Mouse (Mus musculus): ENCODE measurements around the gene Rnase13. TPM values are rescaled to one million over a fixed set of nuclear protein-coding genes. Genes with fewer than 3 reads are reported as not detected.

Gene Rnase13
- total and polyA plus RNA-seq, 3 experiments: not detected

DNA sequence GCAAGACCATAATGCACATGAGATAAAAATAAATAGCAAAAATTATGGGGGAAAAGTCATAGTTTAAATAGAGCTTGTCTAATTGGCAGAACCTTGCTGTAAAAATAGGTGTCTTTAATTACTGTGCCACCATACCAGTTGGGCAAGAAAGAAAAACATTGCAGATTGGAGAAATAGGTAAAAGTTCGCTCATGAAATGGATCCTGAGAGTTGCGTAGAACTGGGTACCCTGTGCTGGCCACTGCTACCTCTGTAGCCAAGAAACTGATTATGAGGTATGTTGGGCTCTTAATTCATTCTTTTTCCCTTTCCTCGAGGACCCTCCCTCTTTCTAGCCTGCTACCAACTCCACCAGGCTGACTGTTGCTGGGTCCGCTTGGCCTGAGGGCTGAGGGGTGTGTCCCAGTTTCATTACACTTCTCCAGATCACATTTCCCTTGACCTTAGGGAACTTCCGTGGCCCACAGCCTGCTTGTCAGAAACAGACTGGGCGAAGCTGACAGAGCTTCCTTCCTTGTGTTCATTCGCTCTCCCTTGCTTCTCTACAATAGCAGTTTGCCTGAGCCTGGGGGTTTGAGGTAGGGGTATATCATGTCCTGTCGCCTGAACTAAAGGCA lies 18.5 kb upstream of the Rnase13 start:
- intact Hi-C loops (cut with DNase I): loop anchor here (5.0 kb wide), 1 partner anchor 39 kb away; no protein-coding TSS in a partner anchor
- WGBS: 45% methylated on average over 8 of the region's 8 CpGs

DNA sequence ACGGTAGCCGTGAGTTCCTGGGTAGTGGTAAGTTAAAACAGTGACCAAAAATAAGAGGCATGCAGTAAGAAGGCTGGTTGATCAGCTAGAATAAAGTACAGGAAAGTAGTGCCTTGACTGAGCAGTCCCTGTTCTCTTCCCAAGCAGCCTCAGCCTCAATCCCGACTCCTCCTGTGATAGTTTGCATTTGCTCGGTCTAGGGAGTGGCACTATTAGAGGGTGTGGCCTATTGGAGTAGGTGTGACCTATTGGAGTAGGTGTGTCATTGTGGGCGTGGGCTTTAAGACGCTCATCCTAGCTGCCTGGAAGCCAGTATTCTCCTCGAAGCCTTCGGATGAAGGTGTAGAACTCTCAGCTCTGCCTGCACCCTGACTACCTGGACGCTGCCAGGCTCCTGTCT lies 16.4 kb upstream of the Rnase13 start:
- Histone ChIP-seq H3K79me2 (replicated peaks; ENCODE audit: control insufficient read depth, insufficient read depth, low read length) (no peaks in the 10 kb centered on the region), H3K9ac (ENCODE audit: low read depth, low read length) (no peak overlapping the region), H3K27me3 (ENCODE audit: control insufficient read depth, insufficient read depth, low read length) (no peaks in the 10 kb centered on the region), H3K4me3 (no peak overlapping the region), H3K27ac (no peak overlapping the region), H3K36me3 (ENCODE audit: control insufficient read depth, insufficient read depth, low read length) (no peaks in the 10 kb centered on the region), H3K4me1 (ENCODE audit: control insufficient read depth, insufficient read depth, low read length) (no peaks in the 10 kb centered on the region; the same call in none of the 2 replicates)
- intact Hi-C loops (cut with DNase I): no loop called here
- TF ChIP-seq CTCF (IDR thresholded peaks at IDR 0.05): no peak
- no peak for TF ChIP-seq EP300 (IDR thresholded peaks at IDR 0.05; ENCODE audit: insufficient read depth, low read depth, low read length)
- TF ChIP-seq POLR2A (IDR thresholded peaks at IDR 0.05; ENCODE audit: insufficient read depth, low read depth, low read length): no peak
- no peak for DNase-seq
- WGBS: 87% methylated on average over 9 of the region's 9 CpGs

More for the DNA sequence above, 18.5 kb upstream of the Rnase13 start:
- H3K4me3 ChIP-seq: no peak overlapping the region
- TF ChIP-seq POLR2A (IDR thresholded peaks at IDR 0.05; ENCODE audit: insufficient read depth, low read depth, low read length) (no peak), CTCF (IDR thresholded peaks at IDR 0.05) (no peak), EP300 (IDR thresholded peaks at IDR 0.05; ENCODE audit: insufficient read depth, low read depth, low read length) (no peak)
- no peaks in the 10 kb centered on the region for H3K79me2 ChIP-seq (replicated peaks; ENCODE audit: control insufficient read depth, insufficient read depth, low read length)
- peak in 1 of 2 experiments; percentile 46 for DNase-seq
- H3K9ac ChIP-seq (ENCODE audit: low read depth, low read length): no peak overlapping the region
- no peaks in the 10 kb centered on the region; the same call in none of the 2 replicates for H3K4me1 ChIP-seq (ENCODE audit: control insufficient read depth, insufficient read depth, low read length)
- no peak overlapping the region for H3K27ac ChIP-seq
- no peaks in the 10 kb centered on the region for H3K36me3 ChIP-seq (ENCODE audit: control insufficient read depth, insufficient read depth, low read length)
- H3K27me3 ChIP-seq (ENCODE audit: control insufficient read depth, insufficient read depth, low read length): no peaks in the 10 kb centered on the region

DNA sequence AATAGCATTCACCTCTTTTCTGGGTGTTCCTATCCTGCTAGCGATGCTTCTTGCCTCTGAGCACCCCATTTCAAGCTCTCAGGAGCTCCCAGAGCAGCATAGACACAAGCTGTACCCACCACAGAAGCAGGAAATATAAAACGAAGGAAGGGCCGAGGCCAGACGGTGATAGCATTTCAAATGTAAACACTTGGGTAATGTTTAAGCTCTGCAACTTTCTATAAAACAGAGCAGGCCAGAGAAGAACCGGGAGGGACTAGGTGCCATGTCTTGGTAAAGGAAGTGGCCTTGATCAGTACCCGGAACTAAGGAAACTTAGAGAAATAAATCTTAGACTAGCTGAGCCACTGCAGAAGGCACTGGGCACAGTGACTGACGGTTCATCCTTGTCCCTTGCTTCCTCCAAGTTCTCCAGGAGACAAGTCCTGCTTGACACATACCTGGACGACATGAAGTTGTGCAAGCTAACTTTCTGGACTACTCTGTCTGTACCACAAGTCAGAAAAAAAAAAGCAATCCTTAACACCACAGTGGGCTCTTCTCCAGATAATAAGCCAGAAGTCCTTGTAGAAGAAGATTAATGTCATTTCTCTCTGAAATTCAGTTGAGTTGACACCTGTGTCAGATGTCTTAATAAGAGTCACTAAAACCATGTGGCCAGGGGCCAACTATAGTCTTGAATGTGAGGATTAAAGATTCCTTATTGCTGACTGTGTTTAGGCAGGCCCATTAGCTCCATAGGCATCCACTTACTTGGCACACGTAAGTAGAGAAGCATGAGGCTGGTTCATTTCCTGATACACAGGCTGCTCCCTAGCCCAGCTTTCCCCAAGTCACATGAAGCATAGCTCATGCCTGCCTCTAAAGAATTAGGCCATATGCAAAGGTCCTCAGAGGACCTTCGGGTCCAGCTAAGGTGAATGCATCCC lies 9.8 kb upstream of the Rnase13 start:
- no peak for TF ChIP-seq CTCF (IDR thresholded peaks at IDR 0.05)
- TF ChIP-seq EP300 (IDR thresholded peaks at IDR 0.05; ENCODE audit: insufficient read depth, low read depth, low read length): no peak
- TF ChIP-seq POLR2A (IDR thresholded peaks at IDR 0.05; ENCODE audit: insufficient read depth, low read depth, low read length): no peak
- WGBS: 52% methylated on average over 10 of the region's 10 CpGs
- intact Hi-C loops (cut with DNase I): loop anchor here (5.0 kb wide), 1 partner anchor 50 kb away; the partner anchor contains the start of gene Arhgef40

DNA sequence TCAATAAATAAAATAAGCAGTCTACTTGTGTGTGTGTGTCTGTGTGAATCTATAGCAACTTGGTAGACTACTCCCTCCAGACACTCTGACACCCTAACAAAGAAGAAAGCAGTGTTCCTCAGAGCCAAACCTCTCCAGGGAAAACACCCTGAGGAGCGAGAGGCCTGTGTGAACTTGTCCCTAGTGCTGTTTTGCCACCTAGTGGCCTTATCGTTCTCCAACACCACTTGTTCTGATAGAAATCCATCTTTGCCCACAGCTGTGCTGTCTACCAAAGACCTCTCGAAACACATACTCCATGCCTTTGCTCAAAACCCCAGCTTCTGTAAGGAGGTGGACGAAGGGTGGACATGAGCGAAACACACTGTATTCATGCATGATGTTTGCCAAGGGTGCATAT lies 8.3 kb upstream of the Rnase13 start:
- peak; percentile 48 to 64 for DNase-seq
- peaks cover 7% of the 10 kb centered on the region for H3K4me1 ChIP-seq (ENCODE audit: control insufficient read depth, insufficient read depth, low read length)
- no peak overlapping the region for H3K9ac ChIP-seq (ENCODE audit: low read depth, low read length)
- no peaks in the 10 kb centered on the region for H3K36me3 ChIP-seq (ENCODE audit: control insufficient read depth, insufficient read depth, low read length)
- H3K27me3 ChIP-seq (ENCODE audit: control insufficient read depth, insufficient read depth, low read length): no peaks in the 10 kb centered on the region
- WGBS: 28% methylated on average over 5 of the region's 5 CpGs
- H3K79me2 ChIP-seq (replicated peaks; ENCODE audit: control insufficient read depth, insufficient read depth, low read length): no peaks in the 10 kb centered on the region
- peak overlapping the region; percentile 62 for H3K27ac ChIP-seq
- H3K4me3 ChIP-seq: no peak overlapping the region
- TF ChIP-seq POLR2A (IDR thresholded peaks at IDR 0.05; ENCODE audit: insufficient read depth, low read depth, low read length): no peak
- TF ChIP-seq CTCF (IDR thresholded peaks at IDR 0.05): peak; percentile 89
- peak; percentile 82 for TF ChIP-seq EP300 (IDR thresholded peaks at IDR 0.05; ENCODE audit: insufficient read depth, low read depth, low read length)
- intact Hi-C loops (cut with DNase I): loop anchor here (1.0 to 5.0 kb wide), 2 partner anchors 28 to 51 kb away; partner anchors contain the start of gene Arhgef40

More for the DNA sequence above, 9.8 kb upstream of the Rnase13 start:
- H3K27ac ChIP-seq: no peak overlapping the region
- no peak overlapping the region for H3K9ac ChIP-seq (ENCODE audit: low read depth, low read length)
- H3K4me3 ChIP-seq: no peak overlapping the region
- DNase-seq: no peak
- H3K36me3 ChIP-seq (ENCODE audit: control insufficient read depth, insufficient read depth, low read length): no peaks in the 10 kb centered on the region
- H3K79me2 ChIP-seq (replicated peaks; ENCODE audit: control insufficient read depth, insufficient read depth, low read length): no peaks in the 10 kb centered on the region
- peaks cover 7% of the 10 kb centered on the region for H3K4me1 ChIP-seq (ENCODE audit: control insufficient read depth, insufficient read depth, low read length)
- no peaks in the 10 kb centered on the region for H3K27me3 ChIP-seq (ENCODE audit: control insufficient read depth, insufficient read depth, low read length)

DNA sequence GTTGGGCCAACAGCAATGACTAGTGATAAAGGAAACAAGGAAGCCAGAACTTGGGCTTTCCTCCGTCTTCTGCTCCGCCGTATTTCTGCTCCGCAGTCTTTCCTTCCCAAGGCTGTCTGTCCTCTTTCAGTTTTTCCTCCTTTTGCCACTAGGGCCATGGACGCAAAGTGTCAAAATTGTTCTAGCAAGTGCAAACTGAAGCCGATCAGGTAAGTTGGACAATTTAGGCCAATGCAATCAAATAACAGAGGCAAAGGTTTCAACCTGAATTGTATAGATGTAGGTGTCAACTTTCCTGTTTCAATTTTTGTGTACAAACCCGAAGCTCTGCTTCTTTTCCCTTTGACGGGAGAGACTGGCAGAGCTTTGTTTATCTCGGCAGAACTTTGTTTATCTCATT lies 7.4 kb upstream of the Rnase13 start:
- no peaks in the 10 kb centered on the region for H3K27me3 ChIP-seq (ENCODE audit: control insufficient read depth, insufficient read depth, low read length)
- H3K79me2 ChIP-seq (replicated peaks; ENCODE audit: control insufficient read depth, insufficient read depth, low read length): no peaks in the 10 kb centered on the region
- H3K4me3 ChIP-seq: 0 out of 2 replicates have a peak overlapping the region, but pooled peaks have one; percentile 8
- H3K4me1 ChIP-seq (ENCODE audit: control insufficient read depth, insufficient read depth, low read length): peaks cover 7% of the 10 kb centered on the region
- whole genome bisulfite sequencing: 56% methylated on average over 9 of the region's 9 CpGs
- intact Hi-C loops (cut with DNase I): loop anchor here (1.0 to 5.0 kb wide), 2 partner anchors 27 to 52 kb away; partner anchors contain the start of gene Arhgef40
- TF ChIP-seq CTCF (IDR thresholded peaks at IDR 0.05) (peak; percentile 33), EP300 (IDR thresholded peaks at IDR 0.05; ENCODE audit: insufficient read depth, low read depth, low read length) (no peak)
- no peak for DNase-seq
- peak overlapping the region; percentile 42; the same call in 1 of the 2 replicates for H3K9ac ChIP-seq (ENCODE audit: low read depth, low read length)
- H3K36me3 ChIP-seq (ENCODE audit: control insufficient read depth, insufficient read depth, low read length): no peaks in the 10 kb centered on the region
- H3K27ac ChIP-seq: peak overlapping the region; percentile 62

Data from heart, adult 2 months (tissue).